Mouse (Mus musculus) small intestine, adult 2 months (tissue): ENCODE measurements around the gene Slc16a13.

Source experiments
- CTCF ChIP-seq: fragments of 200-500 bp; IDR thresholded peaks from 2 replicates; pipeline ENCODE4 v1.5.1; 2012; ENCODE audit warnings: low read depth, mild to moderate bottlenecking, control low read depth, inconsistent platforms, low read length, moderate library complexity, mixed read lengths; ENCODE audit not compliant: insufficient replicate concordance, insufficient read length; ENCODE audit errors: extremely low read depth
- POLR2A ChIP-seq: fragments of 200-500 bp; IDR thresholded peaks from 2 replicates; pipeline ENCODE4 v1.6.1; 2012; ENCODE audit warnings: low read depth, mild to moderate bottlenecking, control low read depth, inconsistent platforms, low read length, moderate library complexity

GRCm38 (mm10) chr11:70221603-70222500 is 988 bp upstream of the Slc16a13 start:
- TF ChIP-seq CTCF (no peak), POLR2A (no peak; the same call in 1 of the 2 replicates)
